8 mouse cellular contexts compared by ENCODE assay signal in the genomic region with DNA sequence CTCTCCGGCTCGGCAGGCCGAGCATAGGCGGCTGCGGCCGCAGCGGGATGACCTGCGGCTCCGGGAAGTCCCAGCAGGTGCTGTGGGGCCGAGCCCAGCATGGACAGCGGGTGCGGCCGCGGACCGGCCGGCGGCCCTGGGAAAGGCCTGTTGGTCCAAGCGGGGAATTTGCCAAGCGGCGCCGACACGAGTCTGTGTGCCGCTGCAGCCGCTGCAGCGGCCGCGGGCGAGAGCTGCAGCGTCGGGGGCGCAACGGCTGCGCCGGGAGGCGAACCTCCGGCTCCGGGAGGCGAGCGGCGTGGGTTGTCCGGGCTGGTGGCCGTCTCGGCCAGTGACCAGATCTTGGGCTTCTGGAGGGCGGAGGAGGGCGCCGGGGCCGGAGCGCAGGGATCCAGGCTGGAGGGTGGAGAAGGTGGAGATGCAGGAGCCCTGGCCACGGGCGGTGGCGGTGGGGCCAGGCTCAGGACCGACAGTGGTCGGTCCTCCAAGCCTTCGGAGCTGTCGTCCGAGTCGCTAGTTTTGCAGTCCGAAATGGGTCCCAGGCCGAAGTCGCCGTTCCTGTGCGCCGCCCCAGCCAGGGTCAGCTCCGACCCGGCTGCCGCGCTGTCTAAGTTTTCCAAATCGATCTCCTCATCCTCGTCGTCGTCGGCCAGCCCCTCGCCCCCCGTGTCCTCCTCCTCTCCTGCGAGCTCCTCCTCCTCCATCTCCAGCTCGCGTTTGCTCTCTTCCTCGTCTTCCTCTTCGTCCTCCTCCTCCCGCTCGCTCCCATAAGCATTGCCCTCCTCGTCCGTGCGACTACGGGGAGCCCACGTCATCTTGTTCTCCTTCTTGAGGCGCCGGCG. TPM values are rescaled to one million over a fixed set of nuclear protein-coding genes. Genes with fewer than 3 reads are reported as not detected.
DNase-seq lines count a peak whose midpoint lies in the region; ATAC-seq and TF ChIP-seq lines count a peak whose summit lies in the region.

No protein-coding gene starts in this region.

- H3K9me3 ChIP-seq in forebrain, postnatal 0 days (ENCODE audit: low read length) = no peaks in the 10 kb centered on the region
- no peaks in the 10 kb centered on the region for H3K9me3 ChIP-seq in kidney, embryonic 15.5 days (replicated peaks)

- 2% methylated on average over 86 of the region's 89 CpGs for WGBS in forebrain, postnatal 0 days
- under 1% methylated on average over 88 of the region's 89 CpGs for WGBS in kidney, embryonic 15.5 days

- H3K4me1 ChIP-seq in forebrain, postnatal 0 days (ENCODE audit: insufficient read depth) = 0 out of 2 replicates have a peak, but pooled peaks cover 6% of the 10 kb centered on the region
- peaks cover 68% of the 10 kb centered on the region for H3K4me1 ChIP-seq in kidney, embryonic 15.5 days

- peaks cover 84% of the 10 kb centered on the region for H3K27me3 ChIP-seq in forebrain, postnatal 0 days (ENCODE audit: insufficient read depth, low read length)
- H3K27me3 ChIP-seq in kidney, embryonic 15.5 days = peaks cover 95% of the 10 kb centered on the region

- H3K9ac ChIP-seq in forebrain, postnatal 0 days = no peak overlapping the region
- peak overlapping the region; percentile 74 for H3K9ac ChIP-seq in kidney, embryonic 15.5 days

- H3K4me2 ChIP-seq in forebrain, postnatal 0 days (ENCODE audit: low read depth) = peak overlapping the region; percentile 66
- H3K4me2 ChIP-seq in kidney, embryonic 15.5 days = peak overlapping the region; percentile 96

- DNase-seq in thymus, postnatal 4 days = peak; percentile 11
- no peak for DNase-seq in thymus, postnatal 0 days (ENCODE audit: low spot score)
- DNase-seq in forebrain, postnatal 0 days = peak; percentile 17
- DNase-seq in lung, postnatal 4 days = peak; percentile 30 to 48
- no peak for DNase-seq in MN1 (ENCODE audit: low spot score)
- no peak for DNase-seq in right cerebral cortex, adult 2 months (ENCODE audit: low spot score in 2 of 2)
- no peak for DNase-seq in frontal cortex, postnatal 14 days (ENCODE audit: low spot score in 2 of 2)

- no peak overlapping the region for H3K27ac ChIP-seq in forebrain, postnatal 0 days (ENCODE audit: low read depth, low read length)
- peak overlapping the region; percentile 92 for H3K27ac ChIP-seq in kidney, embryonic 15.5 days

- peak overlapping the region; percentile 39 for H3K4me3 ChIP-seq in forebrain, postnatal 0 days (ENCODE audit: low read depth, low read length)
- H3K4me3 ChIP-seq in kidney, embryonic 15.5 days (replicated peaks) = peak overlapping the region; percentile 69

- TF ChIP-seq CTCF in forebrain, postnatal 0 days (IDR thresholded peaks at IDR 0.05; ENCODE audit: low read depth) = no peak

- ATAC-seq in forebrain, postnatal 0 days = no peak
- no peak for ATAC-seq in kidney, embryonic 15.5 days (replicated peaks; ENCODE audit: low FRiP score)

- H3K36me3 ChIP-seq in forebrain, postnatal 0 days (ENCODE audit: insufficient read depth) = no peaks in the 10 kb centered on the region
- H3K36me3 ChIP-seq in kidney, embryonic 15.5 days = no peaks in the 10 kb centered on the region

RNA-seq across cellular contexts. Expression of gene Irx3, which starts 2.0 kb away (rescaled TPM):
- 0.87 and 0.99 TPM in 2 replicates for polyA plus RNA-seq in thymus, postnatal 0 days (2015; fragmentation: Nextera tagmentation; extraction: Ambion mirVana)
- 0.85 and 2.6 TPM in 2 replicates for total RNA-seq in forebrain, postnatal 0 days (2014; rRNA removed)
- 0.34 and 1.3 TPM in 2 replicates for polyA plus RNA-seq in forebrain, postnatal 0 days (2015; fragmentation: Nextera tagmentation; extraction: Ambion mirVana)
- 15.6 TPM in 2 replicates for polyA plus RNA-seq in kidney, embryonic 15.5 days (2015; fragmentation: Nextera tagmentation; extraction: Ambion mirVana)

Comparison
In these comparisons a context has a peak if more than half of its experiments do, and no peak if none do; other contexts are left out.
1. DNase-seq: peak in thymus, postnatal 4 days (single experiment), forebrain, postnatal 0 days (single experiment) and lung, postnatal 4 days (2 of 2); none in thymus, postnatal 0 days (single experiment), MN1 (single experiment), right cerebral cortex, adult 2 months (0 of 2) and frontal cortex, postnatal 14 days (0 of 2).